Mouse (Mus musculus) hematopoietic stem cell, adult 5-6 weeks (primary cell): Measurements from ENCODE around the gene Gm7073. TPM values are rescaled to one million over a fixed set of nuclear protein-coding genes. Genes with fewer than 3 reads are reported as not detected.

ENCODE experiments used
- ATAC-seq, 2 experiments: fragments of 125-278 bp in 1 of 2; replicated peaks in 1 of 2; 2 replicates each; pipeline ENCODE4 v1.8.0; 2016 to 2017; ENCODE audit warnings: inconsistent platforms in 2 of 2, mild to moderate bottlenecking in 2 of 2, moderate number of reproducible peaks in 2 of 2, low read depth in 1 of 2, moderate TSS enrichment in 1 of 2; ENCODE audit not compliant: low FRiP score in 2 of 2, poor library complexity in 2 of 2, severe bottlenecking in 2 of 2, insufficient read depth in 1 of 2, low TSS enrichment in 1 of 2
- total RNA-seq: library from RNA; stranded (forward); fragments of 172-1452, 232-1000 nt; gene quantifications from 2 replicates; pipeline ENCODE4 v1.2.3, GENCODE M21; 2017

Gene Gm7073
- total RNA-seq, 1 experiment from 2014 or later = not detected

DNA sequence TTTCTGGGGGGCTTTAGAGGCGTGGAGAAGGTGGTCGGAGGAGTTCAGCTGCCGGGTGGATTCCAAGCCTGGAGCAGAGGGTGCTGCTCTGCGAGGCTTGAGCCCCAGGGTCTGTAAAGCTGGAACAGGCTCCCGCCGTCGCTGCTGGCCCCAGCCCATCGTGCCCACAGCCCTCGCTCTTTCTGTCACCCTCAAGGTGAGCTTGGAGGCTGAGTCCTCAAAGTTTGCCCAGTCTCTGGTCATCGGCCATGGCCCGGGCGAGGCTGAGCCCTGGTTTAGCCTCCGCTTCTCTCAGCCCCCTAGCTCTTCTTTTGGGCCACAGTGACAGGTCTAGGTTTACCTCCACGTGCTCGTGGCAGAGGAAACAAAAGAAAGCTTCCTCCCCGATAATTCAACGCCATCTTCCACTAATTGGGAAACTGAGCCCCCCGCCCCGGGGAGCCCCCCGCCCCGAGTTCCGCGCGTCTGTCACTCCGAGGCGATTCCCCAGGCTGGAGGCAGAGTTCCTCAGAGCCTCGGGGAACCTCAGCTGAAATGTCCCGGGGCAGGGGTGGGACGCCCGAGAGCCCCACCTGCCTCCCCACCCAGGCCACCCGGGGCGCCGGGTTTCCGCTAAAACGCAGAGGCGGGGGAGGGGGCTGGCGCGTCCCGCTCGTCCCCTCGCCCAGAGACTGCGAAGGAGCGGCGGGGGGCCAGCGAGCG, 135.8 kb downstream of the Gm7073 start:
- no peak; a peak in 1 of 4 replicates for ATAC-seq

DNA sequence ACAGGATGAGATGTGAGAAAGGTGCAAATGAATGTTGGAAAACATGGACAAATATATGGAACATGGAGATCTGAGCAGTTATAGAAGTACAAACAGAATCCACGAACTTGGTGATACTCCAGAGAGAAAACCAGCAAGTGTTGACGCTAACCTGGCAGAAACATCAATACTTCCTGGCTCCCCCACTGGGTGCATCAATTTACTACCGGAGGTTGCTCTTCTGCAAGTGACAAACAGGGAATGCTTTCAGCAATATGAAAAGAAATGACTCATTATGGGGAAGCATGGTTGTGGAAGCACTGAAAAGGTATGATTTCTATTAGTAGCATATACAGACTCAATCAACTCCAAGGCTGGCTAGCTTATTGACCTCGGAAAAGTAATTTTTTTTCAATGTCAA, 144.8 kb downstream of the Gm7073 start:
- ATAC-seq = no peak

DNA sequence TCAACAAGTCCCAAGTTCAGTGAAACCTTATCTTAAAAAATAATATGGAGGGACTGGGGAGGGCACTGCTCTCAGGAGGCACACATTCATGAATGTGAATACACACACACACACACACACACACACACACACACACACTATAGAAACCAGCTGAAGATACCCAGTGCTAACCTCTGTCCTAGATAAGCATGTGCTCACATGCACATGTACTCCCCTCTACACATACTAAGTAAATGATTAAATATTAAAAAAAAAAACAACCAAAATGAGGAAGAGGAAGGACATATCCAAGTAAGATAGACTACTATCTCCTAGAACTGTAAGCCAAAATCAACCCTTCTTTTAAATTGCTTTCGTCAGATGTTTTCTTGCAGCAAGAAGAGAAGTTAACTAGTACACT, 152.2 kb downstream of the Gm7073 start:
- no peak for ATAC-seq

Other genes with a start within 250 kb of the Gm7073 start
- gene Atp11c, start 53.4 kb upstream of the Gm7073 start, total RNA-seq = 40.0 and 47.3 TPM in 2 replicates